Mouse (Mus musculus) megakaryocyte-erythroid progenitor cell, adult 5-6 weeks (primary cell): ENCODE measurements around the gene Med22. TPM values are rescaled to one million over a fixed set of nuclear protein-coding genes. Genes with fewer than 3 reads are reported as not detected.

Source experiments
- ATAC-seq: replicated peaks from 2 replicates; pipeline ENCODE4 v1.8.0; 2016; ENCODE audit warnings: mild to moderate bottlenecking, inconsistent platforms; ENCODE audit not compliant: severe bottlenecking, poor library complexity, low FRiP score, low TSS enrichment
- total RNA-seq, 2 experiments: library from RNA; stranded (forward) in 1 of 2; stranded (reverse) in 1 of 2; fragments of 200-1000, 215-1000 nt in 1 of 2; fragments of >200 nt in 1 of 2; fragmentation: Nextera tagmentation in 1 of 2; gene quantifications; 2 replicates each; pipeline ENCODE4 v1.2.3; 2014 to 2017

Med22 gene
- total RNA-seq, 2 experiments from 2014 or later, result 14.4 to 37.6 TPM

GRCm38 (mm10) chr2:26920190-26920855 is 9.8 kb upstream of the Med22 start:
- ATAC-seq, result no peak

GRCm38 (mm10) chr2:26919684-26920083 is 9.2 kb upstream of the Med22 start:
- no peak for ATAC-seq

GRCm38 (mm10) chr2:26916738-26917137 is 6.3 kb upstream of the Med22 start:
- ATAC-seq, result peak; percentile 46

- ATAC-seq, result peak; percentile 74
Observed at GRCm38 (mm10) chr2:26915927-26916728, 5.7 kb upstream of the Med22 start, which contains the start of the genes Surf2 and Surf1. TSS of gene Surf2 (plus strand) at chr2:26916367. TSS of gene Surf1 (minus strand) at chr2:26916530.

- no peak for ATAC-seq
Observed at GRCm38 (mm10) chr2:26914148-26914941, 3.9 kb upstream of the Med22 start.

- ATAC-seq, result no peak
Observed at GRCm38 (mm10) chr2:26913416-26914147, 3.1 kb upstream of the Med22 start.

- ATAC-seq, result no peak
Observed at GRCm38 (mm10) chr2:26912253-26912770, 1.8 kb upstream of the Med22 start.

GRCm38 (mm10) chr2:26910994-26911765 is 703 bp upstream of the Med22 start:
- peak; percentile 46 for ATAC-seq

- ATAC-seq, result no peak
Observed at GRCm38 (mm10) chr2:26909387-26909784, 1.1 kb downstream of the Med22 start.

- no peak for ATAC-seq
Observed at GRCm38 (mm10) chr2:26908710-26909386, 1.6 kb downstream of the Med22 start.

GRCm38 (mm10) chr2:26907109-26907508 is 3.4 kb downstream of the Med22 start:
- no peak for ATAC-seq

GRCm38 (mm10) chr2:26906431-26906830 is 4.0 kb downstream of the Med22 start:
- no peak for ATAC-seq

GRCm38 (mm10) chr2:26905936-26906335 is 4.5 kb downstream of the Med22 start:
- ATAC-seq, result no peak

GRCm38 (mm10) chr2:26903311-26903710 is 7.2 kb downstream of the Med22 start:
- ATAC-seq, result no peak

GRCm38 (mm10) chr2:26902467-26903220 is 7.8 kb downstream of the Med22 start, which contains the start of gene Surf6:
TSS of gene Surf6 (minus strand) at chr2:26902879.
- peak; percentile 97 for ATAC-seq

- no peak for ATAC-seq
Observed at GRCm38 (mm10) chr2:26901834-26902400, 8.6 kb downstream of the Med22 start.

GRCm38 (mm10) chr2:26900731-26901130 is 9.7 kb downstream of the Med22 start:
- ATAC-seq, result no peak
